In genomic region chr5:108549137-108549488, GRCm38 (mm10) we compare ENCODE assay signal across 11 mouse cellular contexts. TPM values are rescaled to one million over a fixed set of nuclear protein-coding genes. Genes with fewer than 3 reads are reported as not detected.
DNase-seq lines count a peak whose midpoint lies in the region; ATAC-seq and TF ChIP-seq lines count a peak whose summit lies in the region.
"Had no signal": no experiment of that assay in that cellular context is flagged by ENCODE, and none has a peak within 500 bp of the region (broad histone marks: within the 10 kb centered on the region; RNA-seq: fewer than 3 reads in every experiment).

No protein-coding gene starts in this region.

- 14% methylated on average over 7 of the region's 7 CpGs for WGBS in lung, embryonic 16.5 days
- 16% methylated on average over 7 of the region's 7 CpGs for WGBS in limb, embryonic 11.5 days
- 14% methylated on average over 7 of the region's 7 CpGs for WGBS in stomach, embryonic 15.5 days

- no peak for TF ChIP-seq CTCF in gastrocnemius, adult 2 months (IDR thresholded peaks at IDR 0.05)

- no peaks in the 10 kb centered on the region; the same call in 1 of the 2 replicates for H3K4me1 ChIP-seq in lung, embryonic 16.5 days (replicated peaks; ENCODE audit: control insufficient read depth, insufficient read depth, low read length)
- H3K4me1 ChIP-seq in limb, embryonic 11.5 days (ENCODE audit: control insufficient read depth, insufficient read depth, low read length): 0 out of 2 replicates have a peak, but pooled peaks cover 5% of the 10 kb centered on the region
- peaks cover 9% of the 10 kb centered on the region for H3K4me1 ChIP-seq in stomach, embryonic 15.5 days

- peak; percentile 16; the same call in 1 of the 2 replicates for ATAC-seq in frontal cortex, adult (ENCODE audit: low TSS enrichment)
- no peak for ATAC-seq in lung, embryonic 16.5 days (ENCODE audit: low read depth)
- ATAC-seq in limb, embryonic 11.5 days (ENCODE audit: insufficient number of reproducible peaks, low FRiP score, low TSS enrichment, low read depth): no peak
- no peak for ATAC-seq in stomach, embryonic 15.5 days (ENCODE audit: insufficient read depth, low FRiP score, low read depth)

- H3K27ac ChIP-seq in lung, embryonic 16.5 days (ENCODE audit: low read length): no peak overlapping the region
- H3K27ac ChIP-seq in limb, embryonic 11.5 days (replicated peaks; ENCODE audit: low read depth, low read length): no peak overlapping the region
- no peak overlapping the region for H3K27ac ChIP-seq in stomach, embryonic 15.5 days
- no peak overlapping the region for H3K27ac ChIP-seq in gastrocnemius, adult 2 months
- H3K27ac ChIP-seq: liver, embryonic 14.5 days had no signal

- H3K9me3 ChIP-seq in lung, embryonic 16.5 days (ENCODE audit: control insufficient read depth, low read length): no peaks in the 10 kb centered on the region
- H3K9me3 ChIP-seq in limb, embryonic 11.5 days (ENCODE audit: control insufficient read depth, low read length): no peaks in the 10 kb centered on the region
- no peaks in the 10 kb centered on the region for H3K9me3 ChIP-seq in stomach, embryonic 15.5 days

- no peaks in the 10 kb centered on the region for H3K36me3 ChIP-seq in lung, embryonic 16.5 days (ENCODE audit: control insufficient read depth, insufficient read depth, low read length)
- no peaks in the 10 kb centered on the region for H3K36me3 ChIP-seq in limb, embryonic 11.5 days (ENCODE audit: control insufficient read depth, insufficient read depth, low read length)
- H3K36me3 ChIP-seq in stomach, embryonic 15.5 days: no peaks in the 10 kb centered on the region

- H3K4me2 ChIP-seq in lung, embryonic 16.5 days (ENCODE audit: low read depth, low read length): no peak overlapping the region
- H3K4me2 ChIP-seq in limb, embryonic 11.5 days (ENCODE audit: low read depth, severe bottlenecking): no peak overlapping the region
- peak overlapping the region; percentile 64 for H3K4me2 ChIP-seq in stomach, embryonic 15.5 days

- H3K27me3 ChIP-seq in lung, embryonic 16.5 days (ENCODE audit: control insufficient read depth, insufficient read depth, low read depth, low read length): peaks cover 20% of the 10 kb centered on the region
- H3K27me3 ChIP-seq in limb, embryonic 11.5 days (ENCODE audit: control insufficient read depth, insufficient read depth, low read length): peaks cover 28% of the 10 kb centered on the region
- H3K27me3 ChIP-seq in stomach, embryonic 15.5 days (replicated peaks): peaks cover 32% of the 10 kb centered on the region

- DNase-seq in frontal cortex, postnatal 25 days (ENCODE audit: low spot score in 2 of 2): no peak
- DNase-seq in lung, adult 18-20 months: no peak
- DNase-seq in limb, embryonic 11.5 days (ENCODE audit: low spot score): peak; percentile 22
- DNase-seq in urinary bladder, postnatal 14 days (ENCODE audit: low spot score): no peak
- no peak for DNase-seq in gastrocnemius, adult 2 months

- no peak overlapping the region for H3K9ac ChIP-seq in lung, embryonic 16.5 days (ENCODE audit: low read length)
- no peak overlapping the region for H3K9ac ChIP-seq in limb, embryonic 11.5 days (ENCODE audit: low read length)
- H3K9ac ChIP-seq in stomach, embryonic 15.5 days: no peak overlapping the region
- H3K9ac ChIP-seq: liver, embryonic 14.5 days had no signal

- H3K4me3 ChIP-seq in lung, embryonic 16.5 days (ENCODE audit: low read length): peak overlapping the region; percentile 23; the same call in 1 of the 2 replicates
- H3K4me3 ChIP-seq in limb, embryonic 11.5 days (ENCODE audit: low read depth, low read length): no peak overlapping the region
- H3K4me3 ChIP-seq in stomach, embryonic 15.5 days (replicated peaks): peak overlapping the region; percentile 28
- H3K4me3 ChIP-seq in gastrocnemius, adult 2 months: no peak overlapping the region

- intact Hi-C loops in gastrocnemius, adult 2 months (cut with DNase I): no loop called here

RNA-seq across cellular contexts. Expression of gene Cplx1, which starts 0.7 kb away (rescaled TPM):
- 0.95 and 1.3 TPM in 2 replicates for polyA plus RNA-seq in lung, embryonic 16.5 days (2015; fragmentation: Nextera tagmentation; extraction: Ambion mirVana)
- polyA plus RNA-seq in limb, embryonic 11.5 days (2014; fragmentation: Nextera tagmentation; extraction: Ambion mirVana): 0.17 TPM in 1 of 2 replicates, not detected in the other
- polyA plus RNA-seq in stomach, embryonic 15.5 days (2015; fragmentation: Nextera tagmentation; extraction: Ambion mirVana): 2.6 and 3.0 TPM in 2 replicates
- total RNA-seq in gastrocnemius, adult 2 months (2021): not detected
- total RNA-seq: hematopoietic stem cell, adult 5-6 weeks had no signal
- polyA plus RNA-seq: C2C12; liver, embryonic 14.5 days had no signal

Comparison
In these comparisons a context has a peak if more than half of its experiments do, and no peak if none do; other contexts are left out.
1. H3K4me3 ChIP-seq: peak in lung, embryonic 16.5 days (single experiment) and stomach, embryonic 15.5 days (single experiment); none in limb, embryonic 11.5 days (single experiment) and gastrocnemius, adult 2 months (single experiment).